Mouse (Mus musculus): Measurements from ENCODE around the gene Smagp. TPM values are rescaled to one million over a fixed set of nuclear protein-coding genes. Genes with fewer than 3 reads are reported as not detected.

The Smagp gene
- polyA plus RNA-seq, 1 experiment from 2014 or later = 94.8 TPM

- Histone ChIP-seq H3K4me3 (ENCODE audit: low read depth, low read length) (no peak overlapping the region), H3K4me2 (replicated peaks; ENCODE audit: low read depth) (no peak overlapping the region), H3K9ac (ENCODE audit: low read length) (no peak overlapping the region), H3K27ac (replicated peaks) (no peak overlapping the region), H3K4me1 (replicated peaks; ENCODE audit: control insufficient read depth, insufficient read depth) (peaks cover 6% of the 10 kb centered on the region), H3K27me3 (ENCODE audit: control insufficient read depth, insufficient read depth, low read length) (no peaks in the 10 kb centered on the region), H3K36me3 (ENCODE audit: control insufficient read depth, insufficient read depth, low read length) (no peaks in the 10 kb centered on the region; the same call in 1 of the 2 replicates), H3K9me3 (ENCODE audit: control insufficient read depth, low read length) (no peaks in the 10 kb centered on the region)
- TF ChIP-seq CTCF (IDR thresholded peaks at IDR 0.05; ENCODE audit: low read depth) = no peak
- TF ChIP-seq EP300 (optimal IDR thresholded peaks at IDR 0.05) = no peak
- DNase-seq (ENCODE audit: low spot score) (no peak), ATAC-seq (ENCODE audit: low FRiP score, low TSS enrichment) (no peak)
- 71% methylated on average over 3 of the region's 3 CpGs for WGBS
Observed at GRCm38 (mm10) chr15:100630126-100630525, 6.6 kb downstream of the Smagp start.

GRCm38 (mm10) chr15:100628797-100629196 lies 7.9 kb downstream of the Smagp start:
- DNase-seq (ENCODE audit: low spot score) (no peak), ATAC-seq (ENCODE audit: low FRiP score, low TSS enrichment) (no peak)
- Histone ChIP-seq H3K9me3 (ENCODE audit: control insufficient read depth, low read length) (no peaks in the 10 kb centered on the region), H3K27me3 (ENCODE audit: control insufficient read depth, insufficient read depth, low read length) (no peaks in the 10 kb centered on the region), H3K9ac (ENCODE audit: low read length) (no peak overlapping the region), H3K36me3 (ENCODE audit: control insufficient read depth, insufficient read depth, low read length) (no peaks in the 10 kb centered on the region; the same call in 1 of the 2 replicates), H3K4me3 (ENCODE audit: low read depth, low read length) (no peak overlapping the region), H3K4me1 (replicated peaks; ENCODE audit: control insufficient read depth, insufficient read depth) (peaks cover 6% of the 10 kb centered on the region), H3K27ac (replicated peaks) (no peak overlapping the region), H3K4me2 (replicated peaks; ENCODE audit: low read depth) (no peak overlapping the region)
- TF ChIP-seq EP300 (optimal IDR thresholded peaks at IDR 0.05) = no peak
- no peak for TF ChIP-seq CTCF (IDR thresholded peaks at IDR 0.05; ENCODE audit: low read depth)
- WGBS = 40% methylated on average over 7 of the region's 7 CpGs

GRCm38 (mm10) chr15:100627774-100628370 lies 8.9 kb downstream of the Smagp start:
- DNase-seq (ENCODE audit: low spot score) (no peak), ATAC-seq (ENCODE audit: low FRiP score, low TSS enrichment) (no peak)
- Histone ChIP-seq H3K4me2 (replicated peaks; ENCODE audit: low read depth) (peak overlapping the region; percentile 23; the same call in 1 of the 2 replicates), H3K27ac (replicated peaks) (peak overlapping the region; percentile 69), H3K4me1 (replicated peaks; ENCODE audit: control insufficient read depth, insufficient read depth) (peaks cover 4% of the 10 kb centered on the region; the same call in 1 of the 2 replicates), H3K36me3 (ENCODE audit: control insufficient read depth, insufficient read depth, low read length) (no peaks in the 10 kb centered on the region; the same call in 1 of the 2 replicates), H3K9me3 (ENCODE audit: control insufficient read depth, low read length) (no peaks in the 10 kb centered on the region), H3K4me3 (ENCODE audit: low read depth, low read length) (no peak overlapping the region), H3K9ac (ENCODE audit: low read length) (no peak overlapping the region; the same call in 1 of the 2 replicates), H3K27me3 (ENCODE audit: control insufficient read depth, insufficient read depth, low read length) (no peaks in the 10 kb centered on the region)
- TF ChIP-seq EP300 (optimal IDR thresholded peaks at IDR 0.05) (no peak), CTCF (IDR thresholded peaks at IDR 0.05; ENCODE audit: low read depth) (no peak)
- WGBS = 10% methylated on average over 11 of the region's 11 CpGs

DNA sequence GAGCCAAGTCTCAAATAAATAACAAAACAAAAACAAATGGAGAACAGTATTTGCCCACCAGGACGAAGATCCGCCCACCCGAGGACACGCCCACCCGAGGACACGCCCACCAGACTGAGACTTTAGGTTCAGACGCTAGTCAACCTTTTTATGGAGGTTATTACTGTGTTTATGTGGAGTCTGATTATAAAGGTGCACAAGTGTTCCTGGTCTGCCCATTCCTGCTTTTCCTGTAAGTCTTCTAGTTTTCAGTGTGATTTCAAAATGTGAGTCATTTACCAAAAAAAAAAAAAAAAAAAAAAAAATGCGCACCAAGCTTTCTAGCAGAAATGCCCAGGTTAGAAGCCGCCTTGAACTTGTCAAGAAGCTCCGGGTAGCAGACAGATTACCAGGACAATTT lies 9.5 kb downstream of the Smagp start:
- peaks cover 4% of the 10 kb centered on the region; the same call in 1 of the 2 replicates for H3K4me1 ChIP-seq (replicated peaks; ENCODE audit: control insufficient read depth, insufficient read depth)
- no peak for TF ChIP-seq CTCF (IDR thresholded peaks at IDR 0.05; ENCODE audit: low read depth)
- TF ChIP-seq EP300 (optimal IDR thresholded peaks at IDR 0.05) = no peak
- DNase-seq (ENCODE audit: low spot score) = no peak
- no peak overlapping the region for H3K4me3 ChIP-seq (ENCODE audit: low read depth, low read length)
- H3K36me3 ChIP-seq (ENCODE audit: control insufficient read depth, insufficient read depth, low read length) = no peaks in the 10 kb centered on the region; the same call in 1 of the 2 replicates
- no peak overlapping the region for H3K4me2 ChIP-seq (replicated peaks; ENCODE audit: low read depth)
- no peak for ATAC-seq (ENCODE audit: low FRiP score, low TSS enrichment)
- H3K9me3 ChIP-seq (ENCODE audit: control insufficient read depth, low read length) = no peaks in the 10 kb centered on the region
- 19% methylated on average over 10 of the region's 10 CpGs for WGBS
- no peak overlapping the region; the same call in 1 of the 2 replicates for H3K9ac ChIP-seq (ENCODE audit: low read length)
- peak overlapping the region; percentile 69 for H3K27ac ChIP-seq (replicated peaks)
- H3K27me3 ChIP-seq (ENCODE audit: control insufficient read depth, insufficient read depth, low read length) = no peaks in the 10 kb centered on the region

DNA sequence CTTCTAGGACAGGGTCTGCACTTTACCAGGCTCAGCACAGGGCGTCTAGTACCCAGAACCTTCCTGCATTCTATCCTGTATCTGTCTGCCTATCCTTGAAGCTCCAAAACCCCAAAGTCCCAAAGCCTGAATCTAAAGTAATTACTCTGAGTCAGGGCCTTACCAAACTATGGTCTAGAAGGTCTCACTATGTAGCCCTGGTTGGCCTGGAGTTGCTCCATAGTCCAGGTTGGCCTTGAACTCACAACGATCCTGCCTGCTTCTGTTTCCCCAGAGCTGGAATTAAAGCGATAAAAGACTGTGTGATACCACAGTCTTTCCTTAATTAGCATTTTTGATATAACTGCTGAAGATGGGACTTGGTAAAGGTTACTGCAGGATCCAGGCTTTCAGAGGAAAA lies 12.3 kb downstream of the Smagp start:
- H3K4me1 ChIP-seq (replicated peaks; ENCODE audit: control insufficient read depth, insufficient read depth) = 0 out of 2 replicates have a peak, but pooled peaks cover 4% of the 10 kb centered on the region
- 92% methylated on average over 3 of the region's 3 CpGs for WGBS
- TF ChIP-seq CTCF (IDR thresholded peaks at IDR 0.05; ENCODE audit: low read depth) (no peak), EP300 (optimal IDR thresholded peaks at IDR 0.05) (no peak)
- DNase-seq (ENCODE audit: low spot score) (no peak), ATAC-seq (ENCODE audit: low FRiP score, low TSS enrichment) (no peak)
- H3K36me3 ChIP-seq (ENCODE audit: control insufficient read depth, insufficient read depth, low read length) = peaks cover 8% of the 10 kb centered on the region; the same call in 1 of the 2 replicates
- H3K4me2 ChIP-seq (replicated peaks; ENCODE audit: low read depth) = no peak overlapping the region
- no peaks in the 10 kb centered on the region for H3K9me3 ChIP-seq (ENCODE audit: control insufficient read depth, low read length)
- H3K27me3 ChIP-seq (ENCODE audit: control insufficient read depth, insufficient read depth, low read length) = no peaks in the 10 kb centered on the region
- H3K9ac ChIP-seq (ENCODE audit: low read length) = no peak overlapping the region
- H3K27ac ChIP-seq (replicated peaks) = no peak overlapping the region
- no peak overlapping the region for H3K4me3 ChIP-seq (ENCODE audit: low read depth, low read length)

DNA sequence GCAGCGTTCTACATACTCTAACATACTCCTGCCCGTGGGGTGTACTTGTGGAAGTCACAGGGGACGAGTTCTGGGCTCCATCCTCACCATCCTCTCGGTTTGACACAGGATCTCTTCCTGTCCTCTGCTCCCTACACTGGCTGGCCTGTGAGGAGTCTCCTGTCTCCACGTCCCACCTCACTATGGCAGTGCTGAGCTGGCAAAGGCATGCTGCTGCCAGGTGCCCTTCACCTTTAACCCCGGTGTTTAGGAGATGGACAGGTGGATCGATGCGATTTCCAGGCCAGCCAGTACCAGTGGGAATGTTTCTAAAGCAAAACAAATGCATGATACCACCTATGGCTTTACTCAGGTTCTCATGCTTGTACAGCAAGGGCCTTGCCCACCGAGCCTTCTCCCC lies 13.0 kb downstream of the Smagp start:
- Histone ChIP-seq H3K4me2 (replicated peaks; ENCODE audit: low read depth) (no peak overlapping the region), H3K9me3 (ENCODE audit: control insufficient read depth, low read length) (no peaks in the 10 kb centered on the region), H3K27ac (replicated peaks) (no peak overlapping the region), H3K9ac (ENCODE audit: low read length) (no peak overlapping the region), H3K36me3 (ENCODE audit: control insufficient read depth, insufficient read depth, low read length) (peaks cover 14% of the 10 kb centered on the region; the same call in 1 of the 2 replicates), H3K27me3 (ENCODE audit: control insufficient read depth, insufficient read depth, low read length) (no peaks in the 10 kb centered on the region), H3K4me1 (replicated peaks; ENCODE audit: control insufficient read depth, insufficient read depth) (0 out of 2 replicates have a peak, but pooled peaks cover 4% of the 10 kb centered on the region), H3K4me3 (ENCODE audit: low read depth, low read length) (no peak overlapping the region)
- DNase-seq (ENCODE audit: low spot score) (no peak), ATAC-seq (ENCODE audit: low FRiP score, low TSS enrichment) (no peak)
- 87% methylated on average over 9 of the region's 9 CpGs for WGBS
- no peak for TF ChIP-seq EP300 (optimal IDR thresholded peaks at IDR 0.05)
- no peak for TF ChIP-seq CTCF (IDR thresholded peaks at IDR 0.05; ENCODE audit: low read depth)

Data from stomach, postnatal 0 days (tissue).